Mouse (Mus musculus) CH12.LX (cell line): ENCODE measurements at regions not wholly inside any gene's neighbourhood (a gene's known extent, or its start where the extent isn't known, plus 50 kb on each side); places are given as distances from the start of the nearest gene placed in this dataset.
A peak's percentile ranks its signal among the peaks of the same experiment; 100 is the strongest.

Source experiments
- DNase-seq: peaks from one replicate; pipeline ENCODE4 v3.0.0-alpha.2; 2013; ENCODE audit errors: extremely low read depth
- H3K27ac ChIP-seq: 2 replicates; pipeline ENCODE4 v1.5.1; 2012; ENCODE audit warnings: low read depth, mild to moderate bottlenecking, control low read depth, moderate library complexity; ENCODE audit not compliant: insufficient read depth
- H3K27me3 ChIP-seq: replicated peaks from 2 replicates; pipeline ENCODE3; 2012; ENCODE audit warnings: inconsistent platforms
- H3K36me3 ChIP-seq, 2 experiments: replicated peaks in 1 of 2; 2 replicates each; pipeline versions ENCODE3 to v1.6.1; 2012; ENCODE audit warnings: inconsistent platforms in 1 of 2, low read length in 1 of 2, mild to moderate bottlenecking in 1 of 2, mixed read lengths in 1 of 2, moderate library complexity in 1 of 2; ENCODE audit not compliant: control insufficient read depth in 1 of 2, insufficient read depth in 1 of 2
- H3K4me1 ChIP-seq, 2 experiments: 2 replicates each; pipeline ENCODE4 v1.6.1; 2012; ENCODE audit warnings: inconsistent platforms in 1 of 2, moderate library complexity in 1 of 2; ENCODE audit not compliant: insufficient read depth in 2 of 2, control insufficient read depth in 1 of 2
- H3K4me2 ChIP-seq: 2 replicates; pipeline ENCODE4 v1.6.1; 2012; ENCODE audit warnings: low read depth, mild to moderate bottlenecking, control low read depth; ENCODE audit not compliant: poor library complexity, insufficient read depth, severe bottlenecking
- H3K4me3 ChIP-seq, 3 experiments: fragments of 150-350 bp in 1 of 3; sonication (generic) in 1 of 3; replicated peaks in 1 of 3; 2 replicates each; pipeline versions ENCODE3 to v1.5.1; 2011 to 2012; ENCODE audit warnings: low read depth in 2 of 3, low read length in 2 of 3, mild to moderate bottlenecking in 2 of 3, moderate library complexity in 2 of 3, control low read depth in 1 of 3, improper control_type of control experiment in 1 of 3, inconsistent platforms in 1 of 3, mixed read lengths in 1 of 3; ENCODE audit not compliant: poor library complexity in 1 of 3
- H3K79me2 ChIP-seq: replicated peaks from 2 replicates; pipeline ENCODE4 v1.6.1; 2012; ENCODE audit warnings: mild to moderate bottlenecking, moderate library complexity; ENCODE audit not compliant: control insufficient read depth, poor library complexity, insufficient read depth, severe bottlenecking; ENCODE audit errors: extremely low read depth
- H3K9ac ChIP-seq: 2 replicates; pipeline ENCODE4 v1.6.1; 2012; ENCODE audit warnings: low read depth, mild to moderate bottlenecking, control low read depth, moderate library complexity; ENCODE audit not compliant: insufficient read depth
- H3K9me3 ChIP-seq: replicated peaks from 2 replicates; pipeline ENCODE3; 2012; ENCODE audit warnings: low read length, inconsistent platforms, mixed read lengths
- BHLHE40 ChIP-seq: IDR thresholded peaks from 2 replicates; pipeline ENCODE4 v1.6.1; 2011; ENCODE audit warnings: mild to moderate bottlenecking, low read depth, low read length, improper control_type of control experiment
- GABPA ChIP-seq: IDR thresholded peaks from 2 replicates; pipeline ENCODE4 v1.6.1; 2012; ENCODE audit warnings: low read depth, low read length, improper control_type of control experiment, inconsistent platforms; ENCODE audit not compliant: insufficient replicate concordance
- HCFC1 ChIP-seq: IDR thresholded peaks from 2 replicates; pipeline ENCODE4 v1.6.1; 2012; ENCODE audit warnings: low read depth, mild to moderate bottlenecking, inconsistent platforms, low read length, improper control_type of control experiment
- IRF4 ChIP-seq: IDR thresholded peaks from 2 replicates; pipeline ENCODE4 v1.6.1; 2014; ENCODE audit warnings: low read depth, mild to moderate bottlenecking, inconsistent platforms, low read length, improper control_type of control experiment
- JUND ChIP-seq: conservative IDR thresholded peaks from 2 replicates; pipeline ENCODE4 v1.6.1; 2011; ENCODE audit warnings: low read depth, low read length, improper control_type of control experiment
- KAT2A ChIP-seq: IDR thresholded peaks from 2 replicates; pipeline ENCODE4 v1.6.1; 2012; ENCODE audit warnings: low read length, improper control_type of control experiment, inconsistent platforms; ENCODE audit not compliant: insufficient replicate concordance
- MAX ChIP-seq: IDR thresholded peaks from 2 replicates; pipeline ENCODE4 v1.6.1; 2011; ENCODE audit warnings: low read length, improper control_type of control experiment
- MAZ ChIP-seq: IDR thresholded peaks from 2 replicates; pipeline ENCODE4 v1.6.1; 2012; ENCODE audit warnings: low read depth, mild to moderate bottlenecking, inconsistent platforms, low read length, improper control_type of control experiment, moderate library complexity
- MEF2A ChIP-seq: IDR thresholded peaks from 2 replicates; pipeline ENCODE4 v1.6.1; 2014; ENCODE audit warnings: low read depth, mild to moderate bottlenecking, inconsistent platforms, low read length, improper control_type of control experiment, borderline replicate concordance
- NRF1 ChIP-seq: IDR thresholded peaks from 2 replicates; pipeline ENCODE4 v1.6.1; 2014; ENCODE audit warnings: low read depth, mild to moderate bottlenecking, inconsistent platforms, low read length, improper control_type of control experiment, moderate library complexity
- PAX5 ChIP-seq: IDR thresholded peaks from 2 replicates; pipeline ENCODE4 v1.6.1; 2012; ENCODE audit warnings: low read length, inconsistent platforms, mixed read lengths
- POLR2AphosphoS2 ChIP-seq: IDR thresholded peaks from 2 replicates; pipeline ENCODE4 v1.6.1; 2011; ENCODE audit warnings: low read depth, low read length, improper control_type of control experiment
- RCOR1 ChIP-seq: conservative IDR thresholded peaks from 2 replicates; pipeline ENCODE4 v1.6.1; 2012; ENCODE audit warnings: low read depth, mild to moderate bottlenecking, inconsistent platforms, low read length, improper control_type of control experiment
- SIN3A ChIP-seq: IDR thresholded peaks from 2 replicates; pipeline ENCODE4 v1.6.1; 2012; ENCODE audit warnings: low read length, improper control_type of control experiment, inconsistent platforms
- TBP ChIP-seq: conservative IDR thresholded peaks from 2 replicates; pipeline ENCODE4 v1.6.1; 2011; ENCODE audit warnings: low read depth, low read length, improper control_type of control experiment
- USF1 ChIP-seq: IDR thresholded peaks from 2 replicates; pipeline ENCODE4 v1.6.1; 2014; ENCODE audit warnings: low read depth, mild to moderate bottlenecking, inconsistent platforms, low read length, improper control_type of control experiment
- ZC3H11A ChIP-seq: IDR thresholded peaks from 2 replicates; pipeline ENCODE4 v1.6.1; 2012; ENCODE audit warnings: low read depth, mild to moderate bottlenecking, inconsistent platforms, low read length, improper control_type of control experiment
- ZKSCAN1 ChIP-seq: IDR thresholded peaks from 2 replicates; pipeline ENCODE4 v1.6.1; 2012; ENCODE audit warnings: low read depth, inconsistent platforms, low read length, improper control_type of control experiment, borderline replicate concordance
- ZMIZ1 ChIP-seq: IDR thresholded peaks from 2 replicates; pipeline ENCODE4 v1.6.1; 2012; ENCODE audit warnings: low read depth, mild to moderate bottlenecking, inconsistent platforms, low read length, improper control_type of control experiment
- ZNF384 ChIP-seq: IDR thresholded peaks from 2 replicates; pipeline ENCODE4 v1.6.1; 2012; ENCODE audit warnings: low read depth, low read length, improper control_type of control experiment, inconsistent platforms
- dilution Hi-C: fragments of 300-500 bp; cut with MboI; formaldehyde crosslinking; loops from 2 replicates; pipeline ENCODE4 v1.14.3; 2020; ENCODE audit warnings: low sequenced_read_pairs; ENCODE audit not compliant: extremely low pct_unique_long_range_greater_than_20kb, extremely low pct_ligation_motif_present
- in situ Hi-C: fragments of 300-500 bp; cut with MboI; formaldehyde crosslinking; loops from 3 replicates; pipeline ENCODE4 v1.14.3; 2019; ENCODE audit warnings: low sequenced_read_pairs, low pct_ligation_motif_present, low pct_unique_long_range_greater_than_20kb, mixed read lengths

DNA sequence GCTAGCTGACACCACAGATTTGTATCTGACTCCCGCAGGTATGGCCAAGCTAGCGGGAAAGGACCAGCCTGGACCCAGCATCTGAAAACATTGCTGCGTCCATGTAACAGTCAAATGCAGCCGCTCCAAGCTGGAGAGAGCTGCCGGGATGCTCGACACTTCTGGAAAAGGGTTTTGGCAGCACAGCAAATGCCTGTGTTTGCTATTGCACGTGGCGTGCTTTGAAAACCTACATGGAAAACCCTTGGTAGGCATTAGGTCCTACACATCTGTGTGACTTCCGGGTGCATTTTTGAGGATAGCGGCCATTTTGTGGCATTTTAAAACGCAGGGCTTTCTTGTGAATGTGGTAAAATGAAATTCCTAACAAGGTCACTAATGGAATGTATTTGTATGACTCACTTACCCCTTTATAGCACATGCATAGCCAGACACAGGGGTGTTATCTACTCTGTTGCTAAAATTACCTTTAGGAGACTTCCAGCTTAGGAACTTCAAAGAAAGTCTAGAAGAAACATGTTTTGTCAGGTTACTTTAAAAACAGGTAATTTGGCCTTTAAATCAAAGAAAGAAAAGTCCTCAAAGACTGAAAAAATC is 345.9 kb upstream of the Gm11114 start:
- Histone ChIP-seq H3K9ac (no peak overlapping the region), H3K27me3 (no peaks in the 10 kb centered on the region), H3K79me2 (no peaks in the 10 kb centered on the region), H3K4me2 (no peak overlapping the region), H3K27ac (no peak overlapping the region), H3K9me3 (no peaks in the 10 kb centered on the region), H3K4me1 (no peaks in the 10 kb centered on the region), H3K36me3 (no peaks in the 10 kb centered on the region), H3K4me3 (no peak overlapping the region)
- in situ Hi-C loops (no loop called here), dilution Hi-C loops (no loop called here)
- no peak for DNase-seq
- TF ChIP-seq SIN3A (no peak), ZKSCAN1 (no peak), MAX (no peak), NRF1 (no peak), ZMIZ1 (no peak), POLR2AphosphoS2 (no peak), GABPA (no peak), RCOR1 (no peak), MAZ (no peak), PAX5 (no peak), ZNF384 (no peak), BHLHE40 (no peak), IRF4 (no peak), HCFC1 (no peak), USF1 (no peak)

GRCm38 (mm10) chr9:84969975-84970608 is 342.5 kb upstream of the Gm11114 start:
- Histone ChIP-seq H3K27me3 (no peaks in the 10 kb centered on the region), H3K9me3 (no peaks in the 10 kb centered on the region), H3K79me2 (no peaks in the 10 kb centered on the region), H3K4me3 (no peak overlapping the region), H3K4me1 (no peaks in the 10 kb centered on the region), H3K9ac (no peak overlapping the region), H3K27ac (no peak overlapping the region), H3K36me3 (no peaks in the 10 kb centered on the region), H3K4me2 (no peak overlapping the region)
- DNase-seq: peak; percentile 5
- dilution Hi-C loops: no loop called here
- in situ Hi-C loops: no loop called here
- TF ChIP-seq ZC3H11A (no peak), TBP (no peak), GABPA (no peak), KAT2A (no peak), USF1 (no peak), MEF2A (no peak), POLR2AphosphoS2 (no peak), JUND (no peak), MAZ (no peak), SIN3A (no peak)
